Mouse (Mus musculus): ENCODE data around the gene Ppp2r1a.

Ppp2r1a gene

DNA sequence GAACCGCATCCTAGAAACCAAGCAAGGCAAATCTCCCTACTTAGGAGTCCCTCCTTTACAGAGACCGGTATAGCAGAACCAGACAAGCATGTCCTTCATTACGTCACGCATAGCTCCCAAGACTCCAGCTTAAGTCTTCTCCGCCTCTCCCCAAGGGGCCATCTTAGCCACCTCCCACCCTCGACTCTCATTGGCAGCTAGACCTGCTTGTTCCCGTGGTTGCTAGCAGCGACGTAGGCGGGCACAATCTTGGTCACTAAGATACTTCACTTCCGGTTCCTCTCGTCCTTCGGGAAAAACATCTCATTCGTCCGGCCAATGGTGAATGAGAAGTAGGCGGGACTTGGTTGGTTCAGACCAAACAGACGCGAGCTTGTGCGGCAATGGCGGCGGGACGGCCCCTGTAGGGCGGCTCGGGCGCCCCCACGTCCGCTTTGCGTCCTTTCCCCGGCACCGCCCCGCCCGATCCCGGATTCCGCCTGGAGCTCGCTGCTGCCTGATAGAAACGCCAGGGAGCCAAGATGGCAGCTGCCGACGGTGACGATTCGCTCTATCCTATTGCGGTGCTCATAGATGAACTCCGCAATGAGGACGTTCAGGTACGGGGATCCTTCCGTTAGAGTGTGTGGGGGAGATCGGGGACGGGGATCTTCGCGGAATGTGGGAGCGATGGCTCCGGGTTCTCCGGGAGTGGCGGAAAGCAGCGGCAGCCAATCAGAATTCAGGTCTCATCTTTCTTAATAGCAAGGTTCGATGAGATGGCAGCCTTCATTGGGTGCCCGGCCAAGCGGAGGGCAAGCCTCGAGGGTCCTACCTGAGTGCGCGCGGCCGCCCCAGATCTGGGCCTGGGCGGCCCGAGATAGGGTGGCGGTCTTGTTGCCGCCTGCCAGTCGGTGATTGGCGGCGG lies at the start of gene Ppp2r1a:
Gene Ppp2r1a (plus strand): TSS at position 327 of the 907 bp plus-strand sequence.
- peak; percentile 99 for DNase-seq

DNA sequence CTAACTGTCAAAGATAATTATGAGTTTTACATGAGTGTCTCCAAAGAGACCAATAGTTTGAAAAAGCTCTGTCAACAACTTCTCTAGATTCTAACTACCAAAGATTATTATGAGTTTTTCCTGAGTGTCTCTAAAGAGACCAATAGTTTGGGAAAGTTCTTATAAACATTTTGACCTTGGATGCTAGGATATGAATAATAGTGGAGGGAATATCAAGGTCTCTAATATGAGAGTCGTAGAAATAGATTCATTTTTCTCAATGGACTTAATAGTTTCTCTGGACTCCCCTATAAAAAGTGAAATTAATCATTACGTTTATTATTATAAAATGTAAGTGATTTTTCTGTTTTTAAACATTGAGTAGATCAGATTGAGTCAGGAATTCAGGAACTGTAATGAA lies 40.1 kb upstream of the Ppp2r1a start, which contains the start of gene Vmn1r231:
Gene Vmn1r231 (minus strand): TSS at position 101 of the 400 bp plus-strand sequence.
- no peak for DNase-seq

- DNase-seq, result no peak
These were observed 25.5 kb upstream of the Ppp2r1a start, which contains the start of gene Vmn1r232 for GRCm38 (mm10) chr17:20919614-20920013. Gene Vmn1r232, minus strand, starts transcription at chr17:20919714.

DNA sequence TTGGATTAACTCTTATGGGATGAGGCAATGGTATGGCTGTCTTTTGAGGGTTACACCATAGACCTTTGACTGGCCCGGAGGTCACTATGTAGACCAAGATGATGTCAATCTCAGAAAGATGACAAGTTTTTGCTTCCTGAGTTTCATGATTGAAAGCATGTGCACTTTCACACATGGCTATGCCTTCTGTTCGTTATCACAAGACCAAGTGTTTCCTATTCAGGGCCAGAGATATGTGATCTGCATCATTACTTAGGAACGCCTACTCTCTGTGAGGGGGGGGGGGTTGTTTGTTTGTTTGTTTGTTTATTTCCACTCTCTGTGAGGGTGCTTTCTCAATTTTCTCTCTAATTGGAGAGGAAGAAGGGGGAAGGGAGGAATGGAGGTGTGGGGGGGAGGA lies 885 bp upstream of the Ppp2r1a start:
- no peak for DNase-seq

- DNase-seq, result peak; percentile 17
These were observed 985 bp downstream of the Ppp2r1a start for GRCm38 (mm10) chr17:20946026-20946565.

DNA sequence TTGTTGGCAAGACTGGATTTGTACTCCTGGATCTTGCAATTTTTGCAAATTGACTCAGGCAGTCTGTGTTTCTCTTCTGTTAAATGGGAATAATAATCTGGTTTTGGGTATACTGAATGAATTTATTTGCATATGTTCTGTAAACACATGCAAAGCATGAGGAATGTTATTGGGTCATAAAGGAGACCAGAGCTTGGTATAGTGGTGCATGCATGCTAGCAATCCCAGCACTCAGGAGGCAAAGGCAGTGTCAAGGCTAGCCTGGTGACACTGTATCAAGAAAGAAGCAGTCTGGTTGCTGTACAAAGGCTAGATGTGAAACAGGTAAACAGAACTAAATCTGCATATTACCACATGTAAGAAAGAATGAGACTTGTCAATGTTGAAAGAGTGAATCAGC lies 1.5 kb downstream of the Ppp2r1a start:
- DNase-seq, result no peak

GRCm38 (mm10) chr17:20960386-20960785 lies 15.3 kb downstream of the Ppp2r1a start:
- DNase-seq, result no peak

- no peak for DNase-seq
These were observed 20.3 kb downstream of the Ppp2r1a start for GRCm38 (mm10) chr17:20965421-20965820.

DNA sequence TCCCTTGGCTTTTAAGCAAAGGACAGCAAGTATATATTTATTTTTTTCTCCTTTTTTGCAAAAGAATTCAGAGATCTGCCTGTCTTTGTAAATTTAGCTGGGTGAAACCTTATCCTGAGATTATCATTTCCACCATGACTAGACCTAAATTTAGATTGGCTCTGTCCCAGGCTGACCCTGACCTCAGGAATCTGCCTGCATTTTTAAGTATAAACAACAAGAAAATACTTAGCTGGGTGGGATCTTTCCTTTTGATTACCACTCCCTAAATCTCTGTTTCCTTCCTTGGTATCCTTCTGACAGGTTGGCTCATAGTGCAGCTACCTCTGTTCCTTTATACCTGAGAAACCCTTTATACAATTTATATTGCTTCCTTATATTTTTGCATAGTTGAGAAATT lies 21.6 kb downstream of the Ppp2r1a start:
- no peak for DNase-seq

- DNase-seq, result no peak
These were observed 48.6 kb downstream of the Ppp2r1a start for GRCm38 (mm10) chr17:20993716-20994115.

- DNase-seq, result no peak
These were observed 51.3 kb downstream of the Ppp2r1a start, which contains the start of gene Vmn1r233 for GRCm38 (mm10) chr17:20996364-20996763. Gene Vmn1r233, minus strand, starts transcription at chr17:20996464.

DNA sequence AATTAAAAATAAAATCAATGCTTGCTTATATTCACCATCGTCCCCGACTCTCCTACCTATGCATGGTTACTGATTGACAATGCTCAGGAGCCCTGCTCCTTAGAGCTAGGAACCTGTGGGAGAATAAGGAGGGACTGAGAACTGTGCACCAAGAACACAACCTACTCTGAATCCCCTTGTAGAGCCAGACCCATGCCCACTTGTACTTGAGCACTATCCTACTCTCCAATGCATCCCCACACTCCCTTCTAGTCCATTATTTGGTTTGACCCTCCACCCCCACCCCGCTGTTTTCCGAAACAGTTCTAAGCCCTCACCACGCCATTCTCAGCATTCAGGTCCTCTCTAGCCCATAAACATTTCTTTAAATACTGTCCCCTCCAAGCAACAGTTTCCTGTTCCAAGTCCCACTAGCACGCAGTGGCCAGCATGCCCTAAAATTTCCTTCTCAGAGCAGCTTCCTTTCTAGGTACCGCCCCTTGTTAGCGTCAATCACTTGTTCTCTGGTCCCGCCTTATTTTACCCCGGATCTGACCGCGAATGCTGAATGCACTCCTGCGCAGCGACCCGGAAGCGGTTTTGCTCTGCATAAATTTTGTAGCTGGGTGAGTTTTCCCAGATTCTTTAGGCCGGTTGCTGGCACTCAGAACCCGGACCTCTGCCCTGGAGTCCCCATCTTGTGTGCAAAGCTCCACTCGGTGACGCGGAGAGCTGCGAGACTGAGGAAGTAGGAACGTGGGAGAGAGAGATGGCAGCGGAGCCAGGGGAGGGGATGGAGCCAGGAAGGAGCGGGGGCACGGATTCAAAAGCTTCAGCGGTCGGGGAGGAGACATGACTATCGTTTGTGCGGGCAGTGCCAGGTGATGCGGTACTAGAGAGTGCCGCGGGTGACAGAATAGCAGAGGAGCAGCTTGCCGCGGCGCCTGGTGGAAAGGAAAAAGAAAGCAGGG lies 63.5 kb downstream of the Ppp2r1a start, which contains the start of gene Zfp160:
Gene Zfp160 (plus strand): TSS at position 522 of the 950 bp plus-strand sequence.
- DNase-seq, result peak; percentile 93

- DNase-seq, result no peak
These were observed 64.6 kb downstream of the Ppp2r1a start for GRCm38 (mm10) chr17:21009726-21010125.
